Mouse (Mus musculus): ENCODE data around the gene Vps26b.

GRCm38 (mm10) chr9:27026708-27027107 is 3.2 kb downstream of the Vps26b start:
- TF ChIP-seq CTCF (IDR thresholded peaks at IDR 0.05; ENCODE audit: low read depth) (no peak), EP300 (optimal IDR thresholded peaks at IDR 0.05) (no peak)
